Mouse (Mus musculus) erythroblast, adult 5-6 weeks (primary cell): ENCODE results near the gene Sec24d. TPM values are rescaled to one million over a fixed set of nuclear protein-coding genes. Genes with fewer than 3 reads are reported as not detected.

Experiments used
- ATAC-seq: replicated peaks from 2 replicates; pipeline ENCODE4 v1.8.0; 2016; ENCODE audit warnings: moderate number of reproducible peaks, mild to moderate bottlenecking, moderate TSS enrichment, inconsistent platforms; ENCODE audit not compliant: poor library complexity, low FRiP score, severe bottlenecking
- total RNA-seq, 2 experiments: library from RNA; stranded (forward) in 1 of 2; stranded (reverse) in 1 of 2; fragments of 150-400 nt in 1 of 2; fragments of 200-764, 138-1000 nt in 1 of 2; gene quantifications; 2 replicates each; pipeline versions ENCODE4 v1.2.3 to v1.2.4; 2015 to 2017; ENCODE audit warnings: low replicate concordance in 2 of 2

Gene Sec24d
- 7.9 TPM in 2 replicates for total RNA-seq (2015; ENCODE audit: low replicate concordance)
- 2.6 and 8.2 TPM in 2 replicates for total RNA-seq (2017; ENCODE audit: low replicate concordance)

- ATAC-seq, result peak; percentile 69
Observed at GRCm38 (mm10) chr3:123266753-123267651, at the start of gene Sec24d. Gene Sec24d, plus strand, starts transcription at chr3:123267455.

GRCm38 (mm10) chr3:123218646-123219045 lies 48.6 kb upstream of the Sec24d start:
- no peak for ATAC-seq

- no peak for ATAC-seq
Observed at GRCm38 (mm10) chr3:123227276-123227675, 40.0 kb upstream of the Sec24d start.

DNA sequence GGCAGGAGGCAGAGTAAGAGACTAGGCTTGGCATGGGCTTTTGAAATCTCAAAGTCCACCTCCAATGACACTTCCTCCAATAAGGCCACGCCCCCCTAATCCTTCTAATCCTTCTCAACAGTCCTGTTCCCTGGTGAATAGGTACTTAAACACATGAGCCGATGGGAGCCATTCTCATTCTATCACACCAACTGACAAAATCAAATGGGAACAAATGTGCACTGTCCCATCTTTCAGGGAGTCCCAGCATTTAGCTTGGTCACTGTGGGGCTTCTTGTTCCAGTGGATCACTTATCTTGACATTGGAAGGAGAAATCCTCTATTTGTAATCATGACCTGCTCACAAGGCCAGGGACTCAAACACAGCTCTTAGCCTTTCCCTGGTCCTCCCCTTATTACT lies 35.6 kb upstream of the Sec24d start:
- ATAC-seq, result no peak

- ATAC-seq, result no peak
Observed at GRCm38 (mm10) chr3:123234191-123234836, 32.9 kb upstream of the Sec24d start.

- ATAC-seq, result no peak
Observed at GRCm38 (mm10) chr3:123235495-123235894, 31.8 kb upstream of the Sec24d start.

DNA sequence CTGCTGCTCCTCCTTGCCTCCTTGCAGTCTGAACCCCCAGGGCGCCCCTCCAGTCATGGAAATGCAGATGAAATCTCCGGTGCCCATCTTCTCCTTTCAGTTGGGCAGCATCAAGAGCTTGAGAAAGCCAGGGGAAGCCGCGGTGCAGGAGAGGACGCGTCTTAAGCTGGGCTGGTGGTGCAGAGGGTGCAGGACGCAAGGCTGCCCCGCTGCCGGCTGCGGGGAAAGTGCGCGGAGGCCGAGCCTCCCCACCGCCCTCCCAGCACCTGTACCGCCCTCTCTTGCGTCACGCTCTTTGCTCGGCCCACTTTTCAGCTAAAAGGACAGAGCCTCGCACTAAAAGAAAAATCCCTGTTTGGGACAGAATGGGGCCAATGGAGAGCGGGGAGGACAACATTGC lies 31.3 kb upstream of the Sec24d start, which contains the start of gene Synpo2:
Gene Synpo2, minus strand, starts transcription at position 229 of the 400 bp plus-strand sequence.
- peak; percentile 81 for ATAC-seq

GRCm38 (mm10) chr3:123237039-123237438 lies 30.2 kb upstream of the Sec24d start:
- no peak for ATAC-seq

GRCm38 (mm10) chr3:123237446-123237845 lies 29.8 kb upstream of the Sec24d start:
- no peak for ATAC-seq

- no peak for ATAC-seq
Observed at GRCm38 (mm10) chr3:123244376-123244775, 22.9 kb upstream of the Sec24d start.

DNA sequence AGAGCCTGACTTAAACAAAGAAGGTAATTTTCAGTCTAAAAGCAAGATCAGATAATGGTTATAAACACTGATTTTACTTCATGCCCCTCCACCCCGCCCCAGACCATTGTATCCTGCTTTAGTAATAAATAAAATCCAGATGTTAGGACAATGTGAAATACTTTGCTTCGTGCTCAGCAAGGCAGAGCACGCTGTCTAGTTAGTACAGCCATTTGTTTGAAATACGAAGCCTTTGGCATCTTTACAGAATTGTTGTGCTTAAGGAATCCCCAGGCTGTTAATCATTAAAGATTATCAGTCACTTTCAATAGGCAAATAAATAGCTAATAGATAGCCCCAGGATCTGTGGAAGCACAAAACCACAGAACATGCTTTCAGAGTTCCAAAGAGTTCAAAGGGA lies 21.6 kb upstream of the Sec24d start:
- ATAC-seq, result no peak

DNA sequence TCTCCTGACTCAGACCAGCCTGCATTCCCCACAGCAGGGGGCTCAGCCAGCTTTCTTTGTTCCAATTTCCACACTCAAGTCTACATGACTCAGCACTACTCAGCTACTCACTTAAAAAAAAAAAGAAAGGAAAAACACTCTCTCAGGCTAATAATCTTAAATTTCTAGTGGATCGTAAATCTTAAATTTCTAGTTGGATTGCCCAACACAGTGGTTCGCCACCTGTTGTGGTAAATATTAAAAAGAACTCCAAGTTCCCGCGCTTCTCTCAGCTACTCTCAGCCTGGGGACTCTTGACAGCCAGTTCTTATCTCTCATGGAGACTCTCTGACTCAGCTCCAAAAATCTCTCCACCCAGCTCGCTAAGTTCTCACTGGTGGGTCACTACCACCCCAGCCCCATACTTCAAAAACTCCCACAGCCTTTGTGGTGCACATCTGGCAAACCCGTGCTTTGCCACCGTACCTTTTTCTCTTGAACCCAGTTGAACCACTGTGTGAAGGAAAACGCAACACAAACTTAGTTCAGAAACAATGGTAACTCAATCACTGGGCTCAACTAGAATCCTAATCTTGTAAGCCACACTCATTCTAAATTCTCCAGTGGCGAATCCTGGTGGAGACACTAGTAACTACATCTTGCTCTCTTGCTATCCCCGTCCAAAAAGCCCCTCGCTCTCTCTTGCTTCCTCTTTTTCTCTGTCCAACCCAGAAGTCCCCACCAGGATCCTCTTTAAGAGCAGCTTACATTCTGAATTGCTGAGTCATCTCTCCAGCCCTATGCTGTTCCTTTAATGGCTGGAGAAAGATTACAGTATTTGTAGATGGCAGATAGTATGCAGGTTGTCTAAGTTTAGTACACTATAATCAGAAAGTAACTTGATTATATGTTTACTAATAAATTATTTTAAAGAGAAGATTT lies 10.8 kb upstream of the Sec24d start:
- no peak; the same call in 1 of the 2 replicates for ATAC-seq

DNA sequence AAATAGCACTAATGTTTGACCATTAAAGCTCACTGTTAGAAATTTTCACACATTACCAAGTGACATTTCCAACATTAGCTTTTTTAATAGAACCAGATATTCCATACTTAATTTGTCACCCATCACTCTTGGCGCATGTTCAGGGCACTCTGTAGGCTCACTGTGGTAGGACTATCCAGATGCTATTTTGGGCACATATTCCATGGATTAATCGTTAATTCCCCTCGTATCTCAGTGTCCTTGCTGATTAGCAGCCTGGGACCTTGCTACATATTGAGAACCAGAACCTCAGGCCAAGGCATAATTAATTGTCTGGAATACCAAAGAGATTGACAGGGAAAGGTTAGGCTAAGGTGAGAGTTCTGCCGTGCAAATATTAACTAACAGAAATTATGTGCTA lies 8.5 kb upstream of the Sec24d start:
- ATAC-seq, result no peak

GRCm38 (mm10) chr3:123264706-123265105 lies 2.5 kb upstream of the Sec24d start:
- ATAC-seq, result no peak

DNA sequence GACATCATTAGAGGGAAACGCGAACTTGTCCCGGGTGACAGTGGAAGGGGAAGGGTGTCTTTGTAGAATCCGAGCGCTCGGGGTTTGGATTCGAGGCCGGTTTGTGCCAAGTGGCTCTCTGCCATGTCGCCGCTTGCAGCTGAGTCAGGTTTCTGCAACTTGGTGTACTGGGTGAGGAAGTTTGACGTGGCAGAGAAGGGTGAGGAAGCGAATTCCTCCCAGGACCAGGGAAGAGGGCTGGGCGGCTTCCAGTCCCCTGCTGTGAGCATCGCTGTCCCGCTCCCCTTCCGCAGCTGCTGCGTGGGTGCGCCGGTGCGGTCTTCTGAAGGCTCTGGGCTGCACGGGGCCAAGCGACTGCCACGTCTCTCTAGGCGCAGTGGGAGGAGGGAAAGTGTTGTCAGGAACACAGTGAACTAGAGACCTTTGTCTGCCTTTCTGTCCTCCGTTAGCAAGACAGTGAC lies 516 bp downstream of the Sec24d start:
- ATAC-seq, result 0 out of 2 replicates have a peak, but pooled peaks have one; percentile 47

GRCm38 (mm10) chr3:123282866-123283615 lies 15.8 kb downstream of the Sec24d start:
- no peak for ATAC-seq

GRCm38 (mm10) chr3:123284284-123284683 lies 17.0 kb downstream of the Sec24d start:
- no peak for ATAC-seq

DNA sequence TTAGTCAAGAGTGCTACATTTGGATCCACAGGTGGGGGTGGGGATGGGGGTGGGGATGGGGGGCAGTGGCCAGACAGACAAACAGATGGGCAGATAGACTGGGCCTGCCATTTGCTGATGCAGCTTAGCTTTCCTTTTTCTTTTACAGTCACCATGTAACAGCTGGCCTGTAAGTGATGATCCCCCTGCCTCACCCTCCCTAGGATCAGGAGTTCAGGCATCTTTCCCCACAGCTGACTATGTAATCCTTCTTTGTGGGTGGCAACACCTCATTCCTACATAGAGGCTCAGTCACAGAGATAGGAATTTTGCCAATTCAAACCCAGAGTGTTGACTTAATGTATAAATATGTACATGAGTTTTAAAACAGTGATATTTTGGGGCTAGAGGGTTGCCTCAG lies 18.4 kb downstream of the Sec24d start:
- no peak for ATAC-seq
